Mouse (Mus musculus): Measurements from ENCODE around the gene Pfkfb4. TPM values are rescaled to one million over a fixed set of nuclear protein-coding genes. Genes with fewer than 3 reads are reported as not detected.

Pfkfb4 gene
- polyA plus RNA-seq, 1 experiment from 2014 or later, result 7.4 TPM

DNA sequence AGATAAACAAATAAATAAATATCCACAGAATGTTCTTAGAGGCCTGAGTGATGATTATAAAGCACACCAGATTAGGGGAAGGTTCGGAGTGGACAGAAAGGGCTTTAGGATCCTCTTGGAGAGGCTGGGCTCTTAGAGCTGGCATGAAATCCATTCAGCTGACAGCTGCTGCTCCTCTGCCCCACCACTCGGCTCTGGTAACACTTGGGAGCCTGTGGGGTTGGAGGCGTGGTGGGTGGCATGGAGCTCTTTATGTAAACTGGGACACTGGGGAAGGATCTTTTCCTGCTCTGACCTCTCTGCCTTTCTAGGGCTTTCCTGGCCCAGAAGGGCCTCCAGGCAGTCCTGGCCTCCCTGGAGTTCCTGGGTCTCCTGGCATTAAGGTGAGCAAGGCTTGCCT is 28.0 kb upstream of the Pfkfb4 start:
- no peak overlapping the region for H3K27ac ChIP-seq (replicated peaks; ENCODE audit: low read depth, low read length)

GRCm38 (mm10) chr9:108964338-108964737 is 27.2 kb upstream of the Pfkfb4 start:
- Histone ChIP-seq H3K27me3 (replicated peaks; ENCODE audit: control insufficient read depth, insufficient read depth, low read length) (no peaks in the 10 kb centered on the region), H3K4me3 (ENCODE audit: low read depth, low read length) (no peak overlapping the region), H3K4me1 (ENCODE audit: control insufficient read depth, insufficient read depth, low read length) (no peaks in the 10 kb centered on the region), H3K4me2 (ENCODE audit: low read depth, low read length) (no peak overlapping the region), H3K9ac (ENCODE audit: low read depth, low read length) (no peak overlapping the region), H3K9me3 (ENCODE audit: control insufficient read depth, low read length) (no peaks in the 10 kb centered on the region), H3K27ac (replicated peaks; ENCODE audit: low read depth, low read length) (no peak overlapping the region), H3K36me3 (ENCODE audit: control insufficient read depth, insufficient read depth, low read length) (peaks cover 3% of the 10 kb centered on the region; the same call in 1 of the 2 replicates)
- 81% methylated on average over 5 of the region's 6 CpGs for WGBS
- ATAC-seq (ENCODE audit: low read depth) (no peak), DNase-seq (ENCODE audit: low spot score) (no peak)

More for the DNA sequence above, 28.0 kb upstream of the Pfkfb4 start:
- no peaks in the 10 kb centered on the region for H3K27me3 ChIP-seq (replicated peaks; ENCODE audit: control insufficient read depth, insufficient read depth, low read length)
- no peaks in the 10 kb centered on the region for H3K9me3 ChIP-seq (ENCODE audit: control insufficient read depth, low read length)
- no peaks in the 10 kb centered on the region for H3K4me1 ChIP-seq (ENCODE audit: control insufficient read depth, insufficient read depth, low read length)
- ATAC-seq (ENCODE audit: low read depth) (no peak), DNase-seq (ENCODE audit: low spot score) (no peak)
- no peak overlapping the region for H3K4me3 ChIP-seq (ENCODE audit: low read depth, low read length)
- H3K9ac ChIP-seq (ENCODE audit: low read depth, low read length), result no peak overlapping the region
- WGBS, result 81% methylated on average over 3 of the region's 3 CpGs
- H3K4me2 ChIP-seq (ENCODE audit: low read depth, low read length), result no peak overlapping the region
- peaks cover 3% of the 10 kb centered on the region; the same call in 1 of the 2 replicates for H3K36me3 ChIP-seq (ENCODE audit: control insufficient read depth, insufficient read depth, low read length)

DNA sequence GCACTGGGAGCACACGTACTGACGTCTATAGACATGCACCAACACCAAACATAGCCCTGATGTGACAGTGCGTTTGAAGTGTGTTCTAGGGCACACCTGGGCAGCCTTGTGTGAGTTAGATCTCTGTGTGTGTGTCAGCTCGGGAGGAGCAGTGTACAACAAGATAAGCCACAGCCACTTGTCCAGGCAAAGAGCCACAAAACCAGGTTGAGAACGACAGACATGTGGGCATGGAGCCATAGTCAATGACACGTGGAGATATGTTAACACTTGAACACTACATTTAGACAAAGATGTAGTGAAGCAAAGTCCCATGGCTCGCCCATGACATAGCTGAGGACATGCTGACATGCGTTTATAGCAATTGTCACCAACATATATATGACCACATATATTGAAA is 21.0 kb upstream of the Pfkfb4 start:
- H3K4me3 ChIP-seq (ENCODE audit: low read depth, low read length), result no peak overlapping the region
- no peak for ATAC-seq (ENCODE audit: low read depth)
- no peak overlapping the region for H3K4me2 ChIP-seq (ENCODE audit: low read depth, low read length)
- DNase-seq (ENCODE audit: low spot score), result no peak
- no peaks in the 10 kb centered on the region for H3K9me3 ChIP-seq (ENCODE audit: control insufficient read depth, low read length)
- no peak overlapping the region for H3K9ac ChIP-seq (ENCODE audit: low read depth, low read length)
- H3K4me1 ChIP-seq (ENCODE audit: control insufficient read depth, insufficient read depth, low read length), result no peaks in the 10 kb centered on the region
- no peak overlapping the region for H3K27ac ChIP-seq (replicated peaks; ENCODE audit: low read depth, low read length)
- WGBS, result 83% methylated on average over 8 of the region's 8 CpGs
- no peaks in the 10 kb centered on the region for H3K27me3 ChIP-seq (replicated peaks; ENCODE audit: control insufficient read depth, insufficient read depth, low read length)
- H3K36me3 ChIP-seq (ENCODE audit: control insufficient read depth, insufficient read depth, low read length), result peaks cover 17% of the 10 kb centered on the region; the same call in 1 of the 2 replicates

DNA sequence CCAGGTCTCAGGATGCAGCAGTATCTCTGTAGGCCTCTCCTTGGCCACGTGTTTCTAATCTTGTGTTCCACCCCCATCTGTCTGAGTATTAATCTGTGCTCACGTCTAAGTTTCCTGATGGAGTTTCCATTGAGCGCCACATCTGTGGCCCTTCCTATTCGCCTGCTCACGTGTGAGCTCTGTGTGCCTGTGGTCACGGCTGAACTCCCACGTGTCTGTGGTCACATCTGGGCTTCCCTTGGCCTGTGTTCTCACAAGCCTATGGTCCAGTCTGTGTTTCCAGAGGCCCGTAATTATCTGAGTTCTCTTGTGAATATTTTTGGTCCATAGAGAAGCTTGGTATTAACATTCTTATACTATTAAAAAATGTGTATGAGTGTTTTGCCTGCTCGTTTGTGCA is 15.1 kb upstream of the Pfkfb4 start:
- Histone ChIP-seq H3K27me3 (replicated peaks; ENCODE audit: control insufficient read depth, insufficient read depth, low read length) (no peaks in the 10 kb centered on the region), H3K9me3 (ENCODE audit: control insufficient read depth, low read length) (no peaks in the 10 kb centered on the region), H3K36me3 (ENCODE audit: control insufficient read depth, insufficient read depth, low read length) (0 out of 2 replicates have a peak, but pooled peaks cover 6% of the 10 kb centered on the region), H3K4me3 (ENCODE audit: low read depth, low read length) (no peak overlapping the region), H3K4me2 (ENCODE audit: low read depth, low read length) (no peak overlapping the region), H3K27ac (replicated peaks; ENCODE audit: low read depth, low read length) (no peak overlapping the region), H3K9ac (ENCODE audit: low read depth, low read length) (no peak overlapping the region), H3K4me1 (ENCODE audit: control insufficient read depth, insufficient read depth, low read length) (no peaks in the 10 kb centered on the region)
- DNase-seq (ENCODE audit: low spot score) (no peak), ATAC-seq (ENCODE audit: low read depth) (no peak)
- WGBS, result 66% methylated on average over 9 of the region's 9 CpGs

DNA sequence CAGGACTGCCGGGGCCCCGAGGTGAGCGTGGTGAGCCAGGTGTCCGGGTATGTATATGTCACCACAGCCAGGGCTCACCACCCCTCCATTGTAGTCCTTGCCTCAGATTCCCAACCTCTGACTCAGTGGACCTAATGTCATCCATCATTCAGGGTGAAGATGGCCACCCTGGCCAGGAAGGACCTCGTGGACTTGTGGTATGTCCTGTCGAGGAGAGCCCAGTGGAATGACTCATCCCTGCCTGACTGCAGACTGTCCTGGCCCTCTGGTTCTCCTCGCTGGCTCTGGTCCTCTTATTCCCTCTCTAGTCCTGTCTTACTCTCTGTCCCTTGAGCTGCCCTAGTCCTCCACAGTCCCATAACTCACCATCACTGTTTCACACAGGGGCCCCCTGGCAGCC is 13.6 kb upstream of the Pfkfb4 start:
- no peak overlapping the region for H3K27ac ChIP-seq (replicated peaks; ENCODE audit: low read depth, low read length)
- no peak overlapping the region for H3K9ac ChIP-seq (ENCODE audit: low read depth, low read length)
- no peak overlapping the region for H3K4me3 ChIP-seq (ENCODE audit: low read depth, low read length)
- H3K4me2 ChIP-seq (ENCODE audit: low read depth, low read length), result no peak overlapping the region
- no peaks in the 10 kb centered on the region for H3K4me1 ChIP-seq (ENCODE audit: control insufficient read depth, insufficient read depth, low read length)
- DNase-seq (ENCODE audit: low spot score) (no peak), ATAC-seq (ENCODE audit: low read depth) (no peak)
- 0 out of 2 replicates have a peak, but pooled peaks cover 6% of the 10 kb centered on the region for H3K36me3 ChIP-seq (ENCODE audit: control insufficient read depth, insufficient read depth, low read length)
- H3K9me3 ChIP-seq (ENCODE audit: control insufficient read depth, low read length), result no peaks in the 10 kb centered on the region
- WGBS, result 80% methylated on average over 7 of the region's 7 CpGs
- no peaks in the 10 kb centered on the region for H3K27me3 ChIP-seq (replicated peaks; ENCODE audit: control insufficient read depth, insufficient read depth, low read length)

- no peaks in the 10 kb centered on the region for H3K9me3 ChIP-seq (ENCODE audit: control insufficient read depth, low read length)
- no peak for DNase-seq (ENCODE audit: low spot score)
- H3K9ac ChIP-seq (ENCODE audit: low read depth, low read length), result no peak overlapping the region
- H3K4me3 ChIP-seq (ENCODE audit: low read depth, low read length), result no peak overlapping the region
- no peak overlapping the region for H3K27ac ChIP-seq (replicated peaks; ENCODE audit: low read depth, low read length)
- ATAC-seq (ENCODE audit: low read depth), result no peak
- H3K27me3 ChIP-seq (replicated peaks; ENCODE audit: control insufficient read depth, insufficient read depth, low read length), result no peaks in the 10 kb centered on the region
- H3K36me3 ChIP-seq (ENCODE audit: control insufficient read depth, insufficient read depth, low read length), result no peaks in the 10 kb centered on the region
- H3K4me2 ChIP-seq (ENCODE audit: low read depth, low read length), result no peak overlapping the region
- H3K4me1 ChIP-seq (ENCODE audit: control insufficient read depth, insufficient read depth, low read length), result no peaks in the 10 kb centered on the region
- 81% methylated on average over 8 of the region's 8 CpGs for WGBS
These were observed 9.1 kb upstream of the Pfkfb4 start for GRCm38 (mm10) chr9:108982498-108982897.

DNA sequence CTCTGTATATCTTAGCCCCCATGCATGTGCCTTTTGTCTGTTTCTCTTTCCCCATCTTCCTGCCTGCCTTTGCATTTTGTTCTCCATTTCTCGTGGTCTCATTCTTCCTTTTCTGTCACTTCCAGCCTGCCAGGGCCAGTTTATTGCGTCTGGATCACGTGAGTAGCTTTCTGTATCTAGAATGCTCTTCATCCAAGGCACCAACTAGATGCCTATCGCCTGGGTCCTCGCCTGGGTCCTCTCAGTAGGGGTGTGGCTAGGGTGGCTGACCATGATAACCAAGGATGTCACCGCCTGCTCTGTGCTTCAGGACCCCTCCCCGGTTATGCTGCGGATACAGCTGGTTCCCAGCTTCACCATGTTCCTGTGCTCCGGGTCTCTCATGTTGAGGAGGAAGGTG is 8.4 kb upstream of the Pfkfb4 start:
- no peak overlapping the region for H3K4me2 ChIP-seq (ENCODE audit: low read depth, low read length)
- no peaks in the 10 kb centered on the region for H3K36me3 ChIP-seq (ENCODE audit: control insufficient read depth, insufficient read depth, low read length)
- ATAC-seq (ENCODE audit: low read depth), result no peak
- H3K4me3 ChIP-seq (ENCODE audit: low read depth, low read length), result no peak overlapping the region
- no peak overlapping the region for H3K27ac ChIP-seq (replicated peaks; ENCODE audit: low read depth, low read length)
- no peaks in the 10 kb centered on the region for H3K27me3 ChIP-seq (replicated peaks; ENCODE audit: control insufficient read depth, insufficient read depth, low read length)
- 78% methylated on average over 9 of the region's 9 CpGs for WGBS
- H3K9me3 ChIP-seq (ENCODE audit: control insufficient read depth, low read length), result no peaks in the 10 kb centered on the region
- no peak overlapping the region for H3K9ac ChIP-seq (ENCODE audit: low read depth, low read length)
- no peak for DNase-seq (ENCODE audit: low spot score)
- H3K4me1 ChIP-seq (ENCODE audit: control insufficient read depth, insufficient read depth, low read length), result no peaks in the 10 kb centered on the region; the same call in 1 of the 2 replicates

GRCm38 (mm10) chr9:108985710-108986109 is 5.9 kb upstream of the Pfkfb4 start, which contains the start of gene Ucn2:
Ucn2 (plus strand) TSS chr9:108986010.
- H3K4me3 ChIP-seq (ENCODE audit: low read depth, low read length), result no peak within 1 kb of the TSS
- no peak within 1 kb of the TSS for H3K27ac ChIP-seq (replicated peaks; ENCODE audit: low read depth, low read length)
- no peak within 1 kb of the TSS for H3K9ac ChIP-seq (ENCODE audit: low read depth, low read length)
- no peaks in the 10 kb centered on the region for H3K27me3 ChIP-seq (replicated peaks; ENCODE audit: control insufficient read depth, insufficient read depth, low read length)
- H3K9me3 ChIP-seq (ENCODE audit: control insufficient read depth, low read length), result no peaks in the 10 kb centered on the region
- H3K4me2 ChIP-seq (ENCODE audit: low read depth, low read length), result no peak within 1 kb of the TSS
- H3K4me1 ChIP-seq (ENCODE audit: control insufficient read depth, insufficient read depth, low read length), result peaks cover 10% of the 10 kb centered on the region
- no peaks in the 10 kb centered on the region for H3K36me3 ChIP-seq (ENCODE audit: control insufficient read depth, insufficient read depth, low read length)
- WGBS, result 82% methylated on average over 4 of the region's 4 CpGs
- ATAC-seq (ENCODE audit: low read depth), result no peak
- no peak for DNase-seq (ENCODE audit: low spot score)

DNA sequence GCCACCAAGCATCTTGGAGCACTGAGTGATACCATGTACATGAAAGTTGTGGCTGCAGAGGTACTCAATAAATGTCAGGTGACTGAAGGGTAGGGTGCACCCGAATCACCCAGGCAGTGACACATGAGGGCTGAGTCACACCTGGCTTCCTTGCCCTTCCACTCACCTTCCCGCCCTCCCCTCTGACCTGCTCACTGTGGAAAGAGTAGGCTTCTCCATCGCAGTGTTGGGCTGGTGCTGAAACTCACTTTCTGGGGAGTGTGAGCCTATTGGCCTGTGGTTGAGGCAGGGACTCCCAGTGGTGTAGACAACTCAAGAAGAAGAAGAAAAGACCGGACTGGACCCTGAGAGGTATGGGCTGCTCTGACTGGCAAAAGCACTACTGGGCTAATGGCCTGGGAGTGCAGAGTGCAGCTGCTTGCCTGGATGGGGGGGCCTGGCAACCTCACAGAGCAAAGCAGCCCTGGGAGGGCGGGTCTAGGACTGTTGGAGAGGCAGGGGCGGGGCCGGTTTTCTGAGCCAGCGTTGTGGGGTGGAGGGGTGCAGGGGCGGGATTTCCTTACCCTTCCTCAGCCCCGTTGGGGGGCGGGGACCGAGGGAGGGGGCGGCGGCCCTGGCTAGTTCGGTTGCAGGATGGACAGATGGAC is 3.8 kb upstream of the Pfkfb4 start:
- WGBS, result 24% methylated on average over 14 of the region's 15 CpGs
- H3K4me1 ChIP-seq (ENCODE audit: control insufficient read depth, insufficient read depth, low read length), result peaks cover 17% of the 10 kb centered on the region
- H3K36me3 ChIP-seq (ENCODE audit: control insufficient read depth, insufficient read depth, low read length), result no peaks in the 10 kb centered on the region
- peak overlapping the region; percentile 26; the same call in 1 of the 2 replicates for H3K4me3 ChIP-seq (ENCODE audit: low read depth, low read length)
- H3K4me2 ChIP-seq (ENCODE audit: low read depth, low read length), result peak overlapping the region; percentile 48
- peak overlapping the region; percentile 42; the same call in 1 of the 2 replicates for H3K9ac ChIP-seq (ENCODE audit: low read depth, low read length)
- no peak overlapping the region for H3K27ac ChIP-seq (replicated peaks; ENCODE audit: low read depth, low read length)
- peak; percentile 68 for DNase-seq (ENCODE audit: low spot score)
- no peaks in the 10 kb centered on the region for H3K27me3 ChIP-seq (replicated peaks; ENCODE audit: control insufficient read depth, insufficient read depth, low read length)
- ATAC-seq (ENCODE audit: low read depth), result no peak
- no peaks in the 10 kb centered on the region for H3K9me3 ChIP-seq (ENCODE audit: control insufficient read depth, low read length)
